Mouse (Mus musculus): ENCODE data around the gene Eed. TPM values are rescaled to one million over a fixed set of nuclear protein-coding genes. Genes with fewer than 3 reads are reported as not detected.

Eed gene
- polyA plus RNA-seq, 1 experiment: 39.5 TPM

- Histone ChIP-seq H3K4me3 (replicated peaks) (no peak overlapping the region), H3K27me3 (replicated peaks) (no peaks in the 10 kb centered on the region), H3K9me3 (no peaks in the 10 kb centered on the region), H3K36me3 (replicated peaks; ENCODE audit: low read length) (no peaks in the 10 kb centered on the region), H3K4me1 (peaks cover 33% of the 10 kb centered on the region)
- TF ChIP-seq FLI1 (IDR thresholded peaks at IDR 0.05; ENCODE audit: low read length): no peak
- no peak for TF ChIP-seq GATA1 (IDR thresholded peaks at IDR 0.05; ENCODE audit: borderline replicate concordance, low read length)
Measured at GRCm38 (mm10) chr7:89983441-89983840, 2.7 kb upstream of the Eed start.

DNA sequence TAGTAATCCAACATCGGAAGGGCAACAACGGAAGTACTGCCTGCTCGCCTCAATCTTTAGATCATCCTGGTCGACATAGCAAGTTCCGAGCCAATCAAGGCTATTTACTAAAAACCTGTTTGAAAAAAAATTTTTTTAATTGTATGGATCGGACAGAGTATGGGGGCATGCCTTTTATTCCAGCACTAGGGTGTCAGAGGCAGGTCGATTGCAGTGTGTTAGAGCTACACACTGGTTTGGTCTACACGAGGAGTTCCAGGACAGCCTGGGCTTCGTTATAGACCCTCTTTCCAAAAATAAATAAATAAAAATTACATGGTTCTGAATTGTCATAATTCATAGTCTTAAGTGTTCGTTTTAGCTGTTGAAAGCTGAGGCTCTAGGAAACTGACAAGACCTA is 774 bp upstream of the Eed start:
- Histone ChIP-seq H3K36me3 (replicated peaks; ENCODE audit: low read length) (peaks cover 8% of the 10 kb centered on the region), H3K27me3 (replicated peaks) (no peaks in the 10 kb centered on the region), H3K4me1 (peaks cover 45% of the 10 kb centered on the region), H3K4me3 (replicated peaks) (peak overlapping the region; percentile 93), H3K9me3 (no peaks in the 10 kb centered on the region)
- no peak for TF ChIP-seq FLI1 (IDR thresholded peaks at IDR 0.05; ENCODE audit: low read length)
- no peak for TF ChIP-seq GATA1 (IDR thresholded peaks at IDR 0.05; ENCODE audit: borderline replicate concordance, low read length)

DNA sequence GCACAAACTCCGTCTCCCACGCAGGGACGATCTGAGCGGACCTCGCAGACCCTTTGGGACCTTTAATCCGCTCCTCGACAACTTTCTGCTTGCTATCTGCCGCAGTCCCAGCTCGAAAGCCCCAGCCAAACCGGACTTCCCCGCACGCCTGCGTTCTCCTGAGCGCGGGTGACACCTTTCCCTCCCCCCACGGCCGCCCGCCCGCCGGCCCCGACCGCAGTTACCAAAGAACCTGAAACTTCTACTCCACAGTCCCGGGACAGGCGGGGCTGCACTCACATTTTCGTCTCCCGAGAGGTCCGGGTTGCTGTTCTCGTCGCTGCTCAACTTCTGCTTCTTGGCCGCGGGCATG is 674 bp downstream of the Eed start:
- TF ChIP-seq GATA1 (IDR thresholded peaks at IDR 0.05; ENCODE audit: borderline replicate concordance, low read length): no peak
- no peak for TF ChIP-seq FLI1 (IDR thresholded peaks at IDR 0.05; ENCODE audit: low read length)
- Histone ChIP-seq H3K27me3 (replicated peaks) (no peaks in the 10 kb centered on the region), H3K4me1 (peaks cover 45% of the 10 kb centered on the region), H3K36me3 (replicated peaks; ENCODE audit: low read length) (peaks cover 22% of the 10 kb centered on the region), H3K4me3 (replicated peaks) (peak overlapping the region; percentile 93), H3K9me3 (no peaks in the 10 kb centered on the region)

DNA sequence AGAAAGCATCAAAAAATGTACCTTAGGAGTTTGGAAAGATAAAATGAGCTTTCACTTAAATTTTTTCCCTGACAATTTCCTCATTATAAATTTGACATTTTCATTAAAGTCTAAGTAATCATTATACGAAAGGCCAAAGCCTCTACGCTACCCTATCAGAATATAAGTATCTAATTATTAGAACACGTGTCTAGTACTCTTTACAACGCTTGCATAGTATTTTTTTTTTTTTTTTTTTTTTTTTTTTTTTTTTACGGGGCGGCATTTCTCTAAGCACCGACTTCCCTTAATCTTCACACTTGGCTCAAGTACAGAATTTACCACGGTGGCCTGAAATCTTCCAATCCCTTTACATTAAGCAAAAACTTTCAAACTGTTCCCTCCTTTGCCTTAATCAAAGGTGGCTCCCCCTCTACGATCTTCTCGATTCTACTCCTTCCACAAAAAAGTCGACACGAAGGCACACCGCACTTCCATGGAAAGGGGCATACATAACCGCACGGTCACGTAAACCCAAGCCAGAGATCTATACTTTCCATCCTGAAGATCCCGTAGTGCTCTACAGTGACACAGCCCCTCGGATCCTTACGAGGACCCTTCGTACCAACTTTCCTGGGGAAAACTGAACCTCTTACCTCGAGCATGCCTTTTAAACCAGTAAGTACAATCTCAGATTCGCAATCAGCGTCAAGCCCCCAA is 1.2 kb downstream of the Eed start:
- Histone ChIP-seq H3K36me3 (replicated peaks; ENCODE audit: low read length) (peaks cover 25% of the 10 kb centered on the region), H3K4me1 (peaks cover 41% of the 10 kb centered on the region), H3K4me3 (replicated peaks) (peak overlapping the region; percentile 93), H3K9me3 (no peaks in the 10 kb centered on the region), H3K27me3 (replicated peaks) (no peaks in the 10 kb centered on the region)
- TF ChIP-seq GATA1 (IDR thresholded peaks at IDR 0.05; ENCODE audit: borderline replicate concordance, low read length): no peak
- TF ChIP-seq FLI1 (IDR thresholded peaks at IDR 0.05; ENCODE audit: low read length): no peak

DNA sequence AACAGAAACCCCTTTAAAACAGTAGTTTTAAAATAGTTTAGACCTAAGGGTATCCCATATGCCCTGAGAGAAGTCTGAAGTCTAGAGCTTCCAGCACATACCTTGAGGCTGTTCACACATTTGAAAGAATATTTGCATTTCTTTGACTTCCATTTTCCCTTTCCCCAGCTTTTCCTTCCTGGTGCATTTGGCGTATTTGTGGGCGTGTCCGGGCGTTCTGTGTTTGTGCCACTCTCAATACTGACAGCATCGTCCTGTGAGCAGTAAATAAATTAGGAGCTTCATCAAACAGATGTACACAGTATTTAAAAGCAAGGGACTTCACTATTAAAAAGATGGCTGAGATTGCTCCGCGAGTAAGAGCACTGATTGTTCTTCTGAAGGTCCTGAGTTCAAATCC is 4.0 kb downstream of the Eed start:
- TF ChIP-seq GATA1 (IDR thresholded peaks at IDR 0.05; ENCODE audit: borderline replicate concordance, low read length): no peak
- no peak for TF ChIP-seq FLI1 (IDR thresholded peaks at IDR 0.05; ENCODE audit: low read length)
- H3K4me1 ChIP-seq: peaks cover 23% of the 10 kb centered on the region
- H3K9me3 ChIP-seq: peaks cover 3% of the 10 kb centered on the region; the same call in 1 of the 2 replicates
- H3K36me3 ChIP-seq (replicated peaks; ENCODE audit: low read length): peaks cover 51% of the 10 kb centered on the region
- no peaks in the 10 kb centered on the region for H3K27me3 ChIP-seq (replicated peaks)
- no peak overlapping the region for H3K4me3 ChIP-seq (replicated peaks)

- TF ChIP-seq FLI1 (IDR thresholded peaks at IDR 0.05; ENCODE audit: low read length): no peak
- no peak for TF ChIP-seq GATA1 (IDR thresholded peaks at IDR 0.05; ENCODE audit: borderline replicate concordance, low read length)
- Histone ChIP-seq H3K4me3 (replicated peaks) (no peak overlapping the region), H3K9me3 (peaks cover 3% of the 10 kb centered on the region; the same call in 1 of the 2 replicates), H3K4me1 (peaks cover 19% of the 10 kb centered on the region), H3K27me3 (replicated peaks) (no peaks in the 10 kb centered on the region), H3K36me3 (replicated peaks; ENCODE audit: low read length) (peaks cover 64% of the 10 kb centered on the region)
Measured at GRCm38 (mm10) chr7:89975571-89975970, 5.2 kb downstream of the Eed start.

GRCm38 (mm10) chr7:89967235-89967634 is 13.5 kb downstream of the Eed start:
- no peak for TF ChIP-seq FLI1 (IDR thresholded peaks at IDR 0.05; ENCODE audit: low read length)
- no peak for TF ChIP-seq GATA1 (IDR thresholded peaks at IDR 0.05; ENCODE audit: borderline replicate concordance, low read length)
- Histone ChIP-seq H3K4me3 (replicated peaks) (no peak overlapping the region), H3K36me3 (replicated peaks; ENCODE audit: low read length) (peaks cover 92% of the 10 kb centered on the region), H3K9me3 (no peaks in the 10 kb centered on the region), H3K4me1 (peaks cover 15% of the 10 kb centered on the region), H3K27me3 (replicated peaks) (no peaks in the 10 kb centered on the region)

- no peak overlapping the region for H3K4me3 ChIP-seq (replicated peaks)
- peaks cover 15% of the 10 kb centered on the region for H3K4me1 ChIP-seq
- no peaks in the 10 kb centered on the region for H3K9me3 ChIP-seq
- H3K27me3 ChIP-seq (replicated peaks): no peaks in the 10 kb centered on the region
- peaks cover 91% of the 10 kb centered on the region for H3K36me3 ChIP-seq (replicated peaks; ENCODE audit: low read length)
- TF ChIP-seq GATA1 (IDR thresholded peaks at IDR 0.05; ENCODE audit: borderline replicate concordance, low read length) (no peak), FLI1 (IDR thresholded peaks at IDR 0.05; ENCODE audit: low read length) (no peak)
Measured at GRCm38 (mm10) chr7:89966771-89967170, 14.0 kb downstream of the Eed start.

- H3K4me1 ChIP-seq: peaks cover 12% of the 10 kb centered on the region
- peaks cover 91% of the 10 kb centered on the region for H3K36me3 ChIP-seq (replicated peaks; ENCODE audit: low read length)
- TF ChIP-seq FLI1 (IDR thresholded peaks at IDR 0.05; ENCODE audit: low read length) (no peak), GATA1 (IDR thresholded peaks at IDR 0.05; ENCODE audit: borderline replicate concordance, low read length) (no peak)
- H3K27me3 ChIP-seq (replicated peaks): no peaks in the 10 kb centered on the region
- no peaks in the 10 kb centered on the region for H3K9me3 ChIP-seq
- no peak overlapping the region for H3K4me3 ChIP-seq (replicated peaks)
Measured at GRCm38 (mm10) chr7:89963135-89963534, 17.6 kb downstream of the Eed start.

GRCm38 (mm10) chr7:89957300-89957699 is 23.5 kb downstream of the Eed start:
- no peaks in the 10 kb centered on the region for H3K4me1 ChIP-seq
- no peak overlapping the region for H3K4me3 ChIP-seq (replicated peaks)
- peaks cover 91% of the 10 kb centered on the region for H3K36me3 ChIP-seq (replicated peaks; ENCODE audit: low read length)
- no peaks in the 10 kb centered on the region for H3K9me3 ChIP-seq
- no peaks in the 10 kb centered on the region for H3K27me3 ChIP-seq (replicated peaks)
- TF ChIP-seq GATA1 (IDR thresholded peaks at IDR 0.05; ENCODE audit: borderline replicate concordance, low read length) (no peak), FLI1 (IDR thresholded peaks at IDR 0.05; ENCODE audit: low read length) (no peak)
